Mouse (Mus musculus) MEL (cell line): ENCODE results near the gene Khk. TPM values are rescaled to one million over a fixed set of nuclear protein-coding genes. Genes with fewer than 3 reads are reported as not detected.

Experiments
- DNase-seq: peaks from one replicate; pipeline ENCODE4 v3.0.0; 2011; ENCODE audit warnings: low read depth, low spot score
- H3K27ac ChIP-seq: 2 replicates; pipeline ENCODE4 v1.5.1; 2012; ENCODE audit warnings: low read depth, mild to moderate bottlenecking, control low read depth, low read length, moderate library complexity; ENCODE audit not compliant: control insufficient read depth
- H3K27me3 ChIP-seq, 2 experiments: fragments of 150-350 bp in 1 of 2; sonication (generic) in 1 of 2; 2 replicates each; pipeline ENCODE4 v1.6.1; 2012; ENCODE audit warnings: low read length in 2 of 2, mild to moderate bottlenecking in 2 of 2, improper control_type of control experiment in 1 of 2, moderate library complexity in 1 of 2; ENCODE audit not compliant: insufficient read depth in 2 of 2, control insufficient read depth in 1 of 2
- H3K36me3 ChIP-seq, 2 experiments: 2 replicates each; pipeline ENCODE4 v1.6.1; 2012 to 2014; ENCODE audit warnings: low read length in 2 of 2, improper control_type of control experiment in 1 of 2, inconsistent platforms in 1 of 2, mild to moderate bottlenecking in 1 of 2; ENCODE audit not compliant: insufficient read depth in 2 of 2, control insufficient read depth in 1 of 2
- H3K4me1 ChIP-seq, 2 experiments: fragments of 150-350 bp in 1 of 2; sonication (generic) in 1 of 2; 2 replicates each; pipeline ENCODE4 v1.6.1; 2012; ENCODE audit warnings: low read length in 2 of 2, improper control_type of control experiment in 1 of 2, mild to moderate bottlenecking in 1 of 2; ENCODE audit not compliant: insufficient read depth in 2 of 2, control insufficient read depth in 1 of 2
- H3K4me3 ChIP-seq, 2 experiments: fragments of 150-350 bp in 1 of 2; sonication (generic) in 1 of 2; 2 replicates each; pipeline ENCODE4 v1.5.1; 2012; ENCODE audit warnings: low read depth in 2 of 2, low read length in 2 of 2, mild to moderate bottlenecking in 2 of 2, moderate library complexity in 2 of 2, control low read depth in 1 of 2, improper control_type of control experiment in 1 of 2; ENCODE audit not compliant: control insufficient read depth in 1 of 2, insufficient read depth in 1 of 2
- H3K79me2 ChIP-seq: 2 replicates; pipeline ENCODE4 v1.6.1; 2012; ENCODE audit warnings: mild to moderate bottlenecking, low read length, moderate library complexity; ENCODE audit not compliant: control insufficient read depth, poor library complexity, insufficient read depth
- H3K9ac ChIP-seq: 2 replicates; pipeline ENCODE4 v1.6.1; 2012; ENCODE audit warnings: low read depth, mild to moderate bottlenecking, control low read depth, low read length, moderate library complexity; ENCODE audit not compliant: control insufficient read depth, poor library complexity, severe bottlenecking
- H3K9me3 ChIP-seq: fragments of 150-350 bp; sonication (generic); replicated peaks from 2 replicates; pipeline ENCODE4 v1.6.1; 2012; ENCODE audit warnings: mild to moderate bottlenecking, low read length, improper control_type of control experiment, moderate library complexity; ENCODE audit not compliant: insufficient read depth
- BHLHE40 ChIP-seq: IDR thresholded peaks from 2 replicates; pipeline ENCODE4 v1.6.1; 2012; ENCODE audit warnings: low read depth, mild to moderate bottlenecking, inconsistent platforms, low read length, improper control_type of control experiment, borderline replicate concordance
- CHD1 ChIP-seq: IDR thresholded peaks from 2 replicates; pipeline ENCODE4 v1.6.1; 2012; ENCODE audit warnings: low read depth, mild to moderate bottlenecking, inconsistent platforms, low read length, improper control_type of control experiment
- CHD2 ChIP-seq: IDR thresholded peaks from 2 replicates; pipeline ENCODE4 v1.6.1; 2011; ENCODE audit warnings: low read length, improper control_type of control experiment
- CTCF ChIP-seq, 3 experiments: IDR thresholded peaks in 2 of 3; conservative IDR thresholded peaks in 1 of 3; 2 replicates each; pipeline ENCODE4 v1.5.1; 2011 to 2012; ENCODE audit warnings: low read length in 3 of 3, low read depth in 2 of 3, mild to moderate bottlenecking in 2 of 3, improper control_type of control experiment in 1 of 3, inconsistent platforms in 1 of 3, mixed read lengths in 1 of 3, moderate library complexity in 1 of 3; ENCODE audit not compliant: control insufficient read depth in 1 of 3, insufficient read depth in 1 of 3, poor library complexity in 1 of 3, severe bottlenecking in 1 of 3
- E2F4 ChIP-seq: IDR thresholded peaks from 2 replicates; pipeline ENCODE4 v1.6.1; 2011; ENCODE audit warnings: low read depth, low read length, improper control_type of control experiment, borderline replicate concordance
- ELF1 ChIP-seq: IDR thresholded peaks from 2 replicates; pipeline ENCODE4 v1.6.1; 2014; ENCODE audit warnings: low read depth, mild to moderate bottlenecking, inconsistent platforms, low read length, improper control_type of control experiment, moderate library complexity
- EP300 ChIP-seq, 2 experiments: IDR thresholded peaks; 2 replicates each; pipeline ENCODE4 v1.6.1; 2011; ENCODE audit warnings: improper control_type of control experiment in 2 of 2, low read length in 2 of 2, low read depth in 1 of 2, mild to moderate bottlenecking in 1 of 2
- ETS1 ChIP-seq: IDR thresholded peaks from 2 replicates; pipeline ENCODE4 v1.6.1; 2012; ENCODE audit warnings: low read depth, mild to moderate bottlenecking, inconsistent platforms, low read length, improper control_type of control experiment, moderate library complexity
- GABPA ChIP-seq: IDR thresholded peaks from 2 replicates; pipeline ENCODE4 v1.6.1; 2012; ENCODE audit warnings: low read depth, mild to moderate bottlenecking, inconsistent platforms, low read length, improper control_type of control experiment, moderate library complexity
- GATA1 ChIP-seq: IDR thresholded peaks from 2 replicates; pipeline ENCODE4 v1.6.1; 2011; ENCODE audit warnings: low read depth, low read length, improper control_type of control experiment
- HCFC1 ChIP-seq: IDR thresholded peaks from 2 replicates; pipeline ENCODE4 v1.6.1; 2012; ENCODE audit warnings: low read depth, mild to moderate bottlenecking, inconsistent platforms, low read length, improper control_type of control experiment, moderate library complexity
- JUND ChIP-seq: IDR thresholded peaks from 2 replicates; pipeline ENCODE4 v1.6.1; 2011; ENCODE audit warnings: low read depth, mild to moderate bottlenecking, improper control_type of control experiment, low read length
- MAFK ChIP-seq: IDR thresholded peaks from 2 replicates; pipeline ENCODE4 v1.6.1; 2011; ENCODE audit warnings: low read depth, mild to moderate bottlenecking, low read length, improper control_type of control experiment, borderline replicate concordance
- MAX ChIP-seq: IDR thresholded peaks from 2 replicates; pipeline ENCODE4 v1.6.1; 2011; ENCODE audit warnings: low read length, improper control_type of control experiment
- MEF2A ChIP-seq: IDR thresholded peaks from 2 replicates; pipeline ENCODE4 v1.6.1; 2014; ENCODE audit warnings: low read depth, mild to moderate bottlenecking, inconsistent platforms, low read length, improper control_type of control experiment; ENCODE audit not compliant: poor library complexity, insufficient replicate concordance, severe bottlenecking; ENCODE audit errors: extremely low read depth
- MXI1 ChIP-seq: IDR thresholded peaks from 2 replicates; pipeline ENCODE4 v1.6.1; 2011; ENCODE audit warnings: mild to moderate bottlenecking, low read depth, low read length, improper control_type of control experiment
- MYB ChIP-seq: IDR thresholded peaks from 2 replicates; pipeline ENCODE4 v1.6.1; 2011; ENCODE audit warnings: mild to moderate bottlenecking, low read depth, low read length, improper control_type of control experiment
- MYC ChIP-seq: IDR thresholded peaks from 2 replicates; pipeline ENCODE4 v1.6.1; 2011; ENCODE audit warnings: low read depth, mild to moderate bottlenecking, low read length, improper control_type of control experiment, moderate library complexity
- NELFE ChIP-seq: IDR thresholded peaks from 2 replicates; pipeline ENCODE4 v1.6.1; 2011; ENCODE audit warnings: low read depth, low read length, improper control_type of control experiment
- NRF1 ChIP-seq: IDR thresholded peaks from 2 replicates; pipeline ENCODE4 v1.6.1; 2014; ENCODE audit warnings: low read depth, mild to moderate bottlenecking, inconsistent platforms, low read length, improper control_type of control experiment, moderate library complexity; ENCODE audit not compliant: poor library complexity, insufficient read depth, severe bottlenecking
- POLR2A ChIP-seq, 2 experiments: IDR thresholded peaks; 2 replicates each; pipeline ENCODE4 v1.6.1; 2011 to 2012; ENCODE audit warnings: low read length in 2 of 2, mild to moderate bottlenecking in 2 of 2, control low read depth in 1 of 2, improper control_type of control experiment in 1 of 2, low read depth in 1 of 2, moderate library complexity in 1 of 2; ENCODE audit not compliant: control insufficient read depth in 1 of 2, insufficient read depth in 1 of 2, poor library complexity in 1 of 2
- POLR2AphosphoS5 ChIP-seq: IDR thresholded peaks from 2 replicates; pipeline ENCODE4 v1.6.1; 2012; ENCODE audit warnings: low read depth, borderline replicate concordance, mild to moderate bottlenecking, inconsistent platforms, low read length, moderate library complexity, mixed read lengths
- RAD21 ChIP-seq: IDR thresholded peaks from 2 replicates; pipeline ENCODE4 v1.6.1; 2011; ENCODE audit warnings: mild to moderate bottlenecking, low read depth, low read length, improper control_type of control experiment
- RCOR1 ChIP-seq: IDR thresholded peaks from 2 replicates; pipeline ENCODE4 v1.6.1; 2012; ENCODE audit warnings: low read depth, mild to moderate bottlenecking, inconsistent platforms, low read length, improper control_type of control experiment
- SIN3A ChIP-seq: IDR thresholded peaks from 2 replicates; pipeline ENCODE4 v1.6.1; 2012; ENCODE audit warnings: low read length, improper control_type of control experiment, inconsistent platforms
- SMC3 ChIP-seq: IDR thresholded peaks from 2 replicates; pipeline ENCODE4 v1.6.1; 2011; ENCODE audit warnings: low read depth, low read length, improper control_type of control experiment
- TAL1 ChIP-seq: IDR thresholded peaks from 2 replicates; pipeline ENCODE4 v1.6.1; 2012; ENCODE audit warnings: mild to moderate bottlenecking, inconsistent platforms, low read length, moderate library complexity, mixed read lengths
- TBP ChIP-seq: IDR thresholded peaks from 2 replicates; pipeline ENCODE4 v1.8.0; 2011; ENCODE audit warnings: low read depth, low read length, improper control_type of control experiment
- TCF12 ChIP-seq: IDR thresholded peaks from 2 replicates; pipeline ENCODE4 v1.6.1; 2014; ENCODE audit warnings: low read depth, mild to moderate bottlenecking, inconsistent platforms, low read length, improper control_type of control experiment, moderate library complexity
- UBTF ChIP-seq: IDR thresholded peaks from 2 replicates; pipeline ENCODE4 v1.6.1; 2012; ENCODE audit warnings: low read depth, mild to moderate bottlenecking, inconsistent platforms, low read length, improper control_type of control experiment, moderate library complexity, borderline replicate concordance; ENCODE audit not compliant: insufficient read depth
- USF1 ChIP-seq: IDR thresholded peaks from 2 replicates; pipeline ENCODE4 v1.6.1; 2014; ENCODE audit warnings: low read depth, mild to moderate bottlenecking, inconsistent platforms, low read length, improper control_type of control experiment, moderate library complexity
- ZC3H11A ChIP-seq: IDR thresholded peaks from 2 replicates; pipeline ENCODE4 v1.6.1; 2012; ENCODE audit warnings: low read depth, mild to moderate bottlenecking, inconsistent platforms, low read length, improper control_type of control experiment
- ZKSCAN1 ChIP-seq: IDR thresholded peaks from 2 replicates; pipeline ENCODE4 v1.6.1; 2012; ENCODE audit warnings: low read depth, mild to moderate bottlenecking, inconsistent platforms, low read length, improper control_type of control experiment, moderate library complexity
- ZMIZ1 ChIP-seq: IDR thresholded peaks from 2 replicates; pipeline ENCODE4 v1.6.1; 2012; ENCODE audit warnings: low read depth, mild to moderate bottlenecking, inconsistent platforms, low read length, improper control_type of control experiment, moderate library complexity
- ZNF384 ChIP-seq: IDR thresholded peaks from 2 replicates; pipeline ENCODE4 v1.6.1; 2012; ENCODE audit warnings: low read depth, mild to moderate bottlenecking, inconsistent platforms, low read length, improper control_type of control experiment
- polyA plus RNA-seq, 2 experiments: library from polyadenylated mRNA; stranded (reverse) in 1 of 2; unstranded in 1 of 2; fragments of >175 nt in 1 of 2; fragments of >200 nt in 1 of 2; gene quantifications; 2 replicates each; pipeline versions ENCODE4 v1.2.1 to v1.2.4; 2012; ENCODE audit warnings: low replicate concordance in 2 of 2, low read depth in 1 of 2; ENCODE audit not compliant: insufficient read length in 2 of 2, insufficient read depth in 1 of 2, missing spikeins in 1 of 2
- total RNA-seq: library from RNA; depleted of rRNA; stranded (reverse); fragments of 300-350 nt; gene quantifications from 2 replicates; pipeline ENCODE4 v1.2.3, GENCODE M21; 2012

The Khk gene
- total and polyA plus RNA-seq, 3 experiments: 308 to 461 TPM; not detected in 1

DNA sequence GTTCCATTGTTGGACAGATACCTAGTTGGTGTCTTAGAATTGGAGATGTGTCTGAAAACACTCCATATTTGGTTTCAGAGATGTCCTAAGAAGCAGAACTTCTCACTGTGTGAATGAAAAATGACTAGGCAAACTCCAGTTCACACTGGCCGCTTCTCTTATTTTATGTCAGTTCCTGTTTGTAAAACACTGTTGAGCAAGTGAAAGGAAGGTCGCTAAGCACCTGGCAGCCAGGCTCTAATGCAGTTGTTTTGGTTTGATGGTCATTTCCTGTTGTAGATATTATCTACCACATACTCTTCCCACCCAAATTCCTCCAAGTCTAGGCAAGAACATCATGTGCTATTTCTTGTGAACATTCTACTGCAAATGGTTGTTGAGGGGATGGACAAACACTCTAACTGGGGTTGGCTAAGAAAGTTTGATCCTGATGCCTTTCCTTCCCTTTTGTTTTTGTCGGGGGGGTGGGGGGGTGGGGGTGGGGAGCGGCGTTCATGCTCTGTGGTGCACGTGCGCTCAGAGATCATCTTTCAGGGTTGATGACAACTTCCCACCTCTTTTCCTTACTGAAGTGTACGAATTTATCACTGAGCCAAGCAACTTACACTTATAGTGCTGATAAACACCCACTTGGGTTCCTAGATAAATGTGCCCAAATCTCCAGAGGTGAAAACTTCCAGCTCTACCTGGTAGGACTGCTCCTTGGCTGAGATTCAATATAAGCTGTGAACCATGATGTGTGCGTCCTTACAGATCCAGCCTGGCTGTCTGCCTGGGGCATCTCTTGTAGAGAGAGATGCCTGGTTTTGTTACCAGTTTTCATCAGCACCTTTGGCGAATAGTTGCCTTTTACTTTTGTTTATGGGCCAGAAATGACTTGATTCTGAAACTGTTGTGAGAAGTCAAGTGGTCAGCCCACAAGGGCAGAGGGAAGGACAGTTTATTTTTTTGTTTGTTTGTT is 40.6 kb downstream of the Khk start:
- Histone ChIP-seq H3K4me3 (peak overlapping the region; percentile 14 to 47), H3K27me3 (no peaks in the 10 kb centered on the region), H3K79me2 (peaks cover 25% of the 10 kb centered on the region), H3K27ac (peak overlapping the region; percentile 78), H3K9me3 (no peaks in the 10 kb centered on the region), H3K36me3 (peaks cover 4 to 31% of the 10 kb centered on the region in 2 experiments; a peak in 3 of 4 replicates), H3K9ac (peak overlapping the region; percentile 67), H3K4me1 (peaks cover 5 to 32% of the 10 kb centered on the region in 2 experiments)
- peak; percentile 90 for DNase-seq
- TF ChIP-seq TAL1 (no peak), MYC (no peak), CTCF (IDR thresholded peaks at IDR 0.05 in 2 of 3, conservative IDR thresholded peaks at IDR 0.05 in 1 of 3; ENCODE audit: control insufficient read depth in 1 of 3, insufficient read depth in 1 of 3, low read depth in 2 of 3, low read length in 3 of 3, poor library complexity in 1 of 3, severe bottlenecking in 1 of 3) (no peak), TBP (peak; percentile 75), MEF2A (no peak), MXI1 (peak; percentile 52; the same call in 1 of the 2 replicates), BHLHE40 (peak; percentile 87), JUND (0 out of 2 replicates have a peak, but pooled peaks have one; percentile 7), GABPA (no peak), E2F4 (no peak), MAX (peak; percentile 77), NRF1 (no peak), USF1 (0 out of 2 replicates have a peak, but pooled peaks have one; percentile 4), MYB (no peak), ZC3H11A (no peak), ZNF384 (no peak), CHD2 (no peak), RCOR1 (peak; percentile 23; the same call in 1 of the 2 replicates), POLR2A (IDR thresholded peaks at IDR 0.05; ENCODE audit: control insufficient read depth in 1 of 2, insufficient read depth in 1 of 2, low read depth in 1 of 2, low read length in 2 of 2, poor library complexity in 1 of 2) (peak in 1 of 2 experiments; percentile 44; a peak in 1 of 4 replicates), NELFE (peak; percentile 36), CHD1 (no peak), ELF1 (0 out of 2 replicates have a peak, but pooled peaks have one; percentile 16), ZKSCAN1 (no peak), ETS1 (peak; percentile 85), GATA1 (peak; percentile 56), POLR2AphosphoS5 (no peak), HCFC1 (peak; percentile 64), UBTF (no peak), SIN3A (peak; percentile 84), ZMIZ1 (0 out of 2 replicates have a peak, but pooled peaks have one; percentile 19), EP300 (IDR thresholded peaks at IDR 0.05; ENCODE audit: low read depth in 1 of 2, low read length in 2 of 2) (peak in 1 of 2 experiments; percentile 44), RAD21 (no peak), SMC3 (no peak), TCF12 (0 out of 2 replicates have a peak, but pooled peaks have one; percentile 19), MAFK (no peak)
